Mouse (Mus musculus): Measurements from ENCODE around the gene Fam32a. TPM values are rescaled to one million over a fixed set of nuclear protein-coding genes. Genes with fewer than 3 reads are reported as not detected.

Gene Fam32a
- total RNA-seq, 1 experiment: 41.6 TPM

- in situ Hi-C loops (cut with MboI; ENCODE audit: low sequenced_read_pairs in 2 of 2, unreplicated experiment in 2 of 2): no loop called here
- H3K27ac ChIP-seq (ENCODE audit: insufficient read depth, low read depth, low read length, poor library complexity, severe bottlenecking): no peak overlapping the region
These were observed 10.9 kb upstream of the Fam32a start for GRCm38 (mm10) chr8:72208582-72208981.

GRCm38 (mm10) chr8:72210222-72210621 lies 9.3 kb upstream of the Fam32a start:
- no peak overlapping the region for H3K4me3 ChIP-seq (ENCODE audit: insufficient read depth in 1 of 2, low read depth in 1 of 2, low read length in 2 of 2, poor library complexity in 1 of 2, severe bottlenecking in 1 of 2)
- in situ Hi-C loops (cut with MboI; ENCODE audit: low sequenced_read_pairs in 2 of 2, unreplicated experiment in 2 of 2): no loop called here
- H3K27ac ChIP-seq (ENCODE audit: insufficient read depth, low read depth, low read length, poor library complexity, severe bottlenecking): no peak overlapping the region
- no peaks in the 10 kb centered on the region for H3K4me1 ChIP-seq (ENCODE audit: control insufficient read depth in 2 of 2, insufficient read depth in 2 of 2, low read length in 2 of 2, poor library complexity in 1 of 2)
- H3K9me3 ChIP-seq (ENCODE audit: control insufficient read depth, insufficient read depth, low read depth, low read length): no peaks in the 10 kb centered on the region
- no peak for DNase-seq (ENCODE audit: low read depth, low spot score)
- no peaks in the 10 kb centered on the region for H3K36me3 ChIP-seq (ENCODE audit: control insufficient read depth, insufficient read depth, low read length, poor library complexity, severe bottlenecking)
- TF ChIP-seq HCFC1 (IDR thresholded peaks at IDR 0.05; ENCODE audit: borderline replicate concordance, insufficient read depth, low read length) (no peak), CHD2 (IDR thresholded peaks at IDR 0.05; ENCODE audit: low read depth, low read length) (no peak), ZNF384 (IDR thresholded peaks at IDR 0.05; ENCODE audit: low read depth, low read length) (no peak), ZC3H11A (IDR thresholded peaks at IDR 0.05; ENCODE audit: borderline replicate concordance, low read depth, low read length) (no peak), MAFK (IDR thresholded peaks at IDR 0.05; ENCODE audit: insufficient read depth, low read depth, low read length) (no peak)
- no peak overlapping the region for H3K9ac ChIP-seq (ENCODE audit: insufficient read depth, low read depth, low read length, poor library complexity, severe bottlenecking)

More at GRCm38 (mm10) chr8:72208582-72208981, 10.9 kb upstream of the Fam32a start:
- H3K4me3 ChIP-seq (ENCODE audit: insufficient read depth in 1 of 2, low read depth in 1 of 2, low read length in 2 of 2, poor library complexity in 1 of 2, severe bottlenecking in 1 of 2): no peak overlapping the region
- TF ChIP-seq HCFC1 (IDR thresholded peaks at IDR 0.05; ENCODE audit: borderline replicate concordance, insufficient read depth, low read length) (no peak), ZNF384 (IDR thresholded peaks at IDR 0.05; ENCODE audit: low read depth, low read length) (no peak), MAFK (IDR thresholded peaks at IDR 0.05; ENCODE audit: insufficient read depth, low read depth, low read length) (no peak), ZC3H11A (IDR thresholded peaks at IDR 0.05; ENCODE audit: borderline replicate concordance, low read depth, low read length) (no peak), CHD2 (IDR thresholded peaks at IDR 0.05; ENCODE audit: low read depth, low read length) (no peak)
- DNase-seq (ENCODE audit: low read depth, low spot score): no peak
- H3K36me3 ChIP-seq (ENCODE audit: control insufficient read depth, insufficient read depth, low read length, poor library complexity, severe bottlenecking): no peaks in the 10 kb centered on the region
- H3K4me1 ChIP-seq (ENCODE audit: control insufficient read depth in 2 of 2, insufficient read depth in 2 of 2, low read length in 2 of 2, poor library complexity in 1 of 2): no peaks in the 10 kb centered on the region
- H3K9me3 ChIP-seq (ENCODE audit: control insufficient read depth, insufficient read depth, low read depth, low read length): no peaks in the 10 kb centered on the region
- no peak overlapping the region for H3K9ac ChIP-seq (ENCODE audit: insufficient read depth, low read depth, low read length, poor library complexity, severe bottlenecking)

GRCm38 (mm10) chr8:72210710-72211109 lies 8.8 kb upstream of the Fam32a start:
- no peaks in the 10 kb centered on the region for H3K36me3 ChIP-seq (ENCODE audit: control insufficient read depth, insufficient read depth, low read length, poor library complexity, severe bottlenecking)
- DNase-seq (ENCODE audit: low read depth, low spot score): no peak
- in situ Hi-C loops (cut with MboI; ENCODE audit: low sequenced_read_pairs in 2 of 2, unreplicated experiment in 2 of 2): no loop called here
- no peaks in the 10 kb centered on the region for H3K4me1 ChIP-seq (ENCODE audit: control insufficient read depth in 2 of 2, insufficient read depth in 2 of 2, low read length in 2 of 2, poor library complexity in 1 of 2)
- no peaks in the 10 kb centered on the region for H3K9me3 ChIP-seq (ENCODE audit: control insufficient read depth, insufficient read depth, low read depth, low read length)
- no peak overlapping the region for H3K27ac ChIP-seq (ENCODE audit: insufficient read depth, low read depth, low read length, poor library complexity, severe bottlenecking)
- no peak overlapping the region for H3K4me3 ChIP-seq (ENCODE audit: insufficient read depth in 1 of 2, low read depth in 1 of 2, low read length in 2 of 2, poor library complexity in 1 of 2, severe bottlenecking in 1 of 2)
- TF ChIP-seq ZC3H11A (IDR thresholded peaks at IDR 0.05; ENCODE audit: borderline replicate concordance, low read depth, low read length): no peak
- no peak for TF ChIP-seq CHD2 (IDR thresholded peaks at IDR 0.05; ENCODE audit: low read depth, low read length)
- no peak for TF ChIP-seq MAFK (IDR thresholded peaks at IDR 0.05; ENCODE audit: insufficient read depth, low read depth, low read length)
- TF ChIP-seq HCFC1 (IDR thresholded peaks at IDR 0.05; ENCODE audit: borderline replicate concordance, insufficient read depth, low read length): no peak
- no peak for TF ChIP-seq ZNF384 (IDR thresholded peaks at IDR 0.05; ENCODE audit: low read depth, low read length)
- H3K9ac ChIP-seq (ENCODE audit: insufficient read depth, low read depth, low read length, poor library complexity, severe bottlenecking): no peak overlapping the region

GRCm38 (mm10) chr8:72211846-72212245 lies 7.7 kb upstream of the Fam32a start:
- no peak for DNase-seq (ENCODE audit: low read depth, low spot score)
- no peak overlapping the region for H3K4me3 ChIP-seq (ENCODE audit: insufficient read depth in 1 of 2, low read depth in 1 of 2, low read length in 2 of 2, poor library complexity in 1 of 2, severe bottlenecking in 1 of 2)
- TF ChIP-seq CHD2 (IDR thresholded peaks at IDR 0.05; ENCODE audit: low read depth, low read length) (no peak), MAFK (IDR thresholded peaks at IDR 0.05; ENCODE audit: insufficient read depth, low read depth, low read length) (no peak), HCFC1 (IDR thresholded peaks at IDR 0.05; ENCODE audit: borderline replicate concordance, insufficient read depth, low read length) (no peak), ZNF384 (IDR thresholded peaks at IDR 0.05; ENCODE audit: low read depth, low read length) (no peak), ZC3H11A (IDR thresholded peaks at IDR 0.05; ENCODE audit: borderline replicate concordance, low read depth, low read length) (no peak)
- no peak overlapping the region for H3K27ac ChIP-seq (ENCODE audit: insufficient read depth, low read depth, low read length, poor library complexity, severe bottlenecking)
- no peak overlapping the region for H3K9ac ChIP-seq (ENCODE audit: insufficient read depth, low read depth, low read length, poor library complexity, severe bottlenecking)
- H3K9me3 ChIP-seq (ENCODE audit: control insufficient read depth, insufficient read depth, low read depth, low read length): no peaks in the 10 kb centered on the region
- H3K4me1 ChIP-seq (ENCODE audit: control insufficient read depth in 2 of 2, insufficient read depth in 2 of 2, low read length in 2 of 2, poor library complexity in 1 of 2): no peaks in the 10 kb centered on the region
- in situ Hi-C loops (cut with MboI; ENCODE audit: low sequenced_read_pairs in 2 of 2, unreplicated experiment in 2 of 2): no loop called here
- no peaks in the 10 kb centered on the region for H3K36me3 ChIP-seq (ENCODE audit: control insufficient read depth, insufficient read depth, low read length, poor library complexity, severe bottlenecking)

DNA sequence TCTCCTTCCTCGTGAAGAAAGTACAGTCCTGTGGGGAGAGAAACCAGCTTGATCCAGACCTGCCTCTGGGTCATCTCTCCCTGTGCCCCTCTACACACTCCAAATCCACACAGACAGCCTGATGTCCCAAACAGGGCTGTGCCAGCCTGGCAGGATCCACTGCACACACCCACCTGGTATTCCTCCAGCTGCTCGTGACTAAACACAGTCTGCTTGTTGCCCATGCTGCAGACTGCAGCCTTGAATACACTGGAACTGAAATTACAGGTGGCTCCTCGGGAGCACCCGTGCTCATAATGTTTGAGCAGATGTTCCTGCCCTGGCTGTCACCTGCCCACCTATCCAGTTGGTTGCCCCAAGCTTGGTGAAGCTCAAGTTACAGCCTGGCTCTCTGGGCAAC lies 6.8 kb upstream of the Fam32a start, which contains the start of gene Cib3:
TSS of gene Cib3 (minus strand) at position 87 of the 400 bp plus-strand sequence.
- Histone ChIP-seq H3K4me1 (ENCODE audit: control insufficient read depth in 2 of 2, insufficient read depth in 2 of 2, low read length in 2 of 2, poor library complexity in 1 of 2) (no peaks in the 10 kb centered on the region), H3K27ac (ENCODE audit: insufficient read depth, low read depth, low read length, poor library complexity, severe bottlenecking) (no peak within 1 kb of the TSS), H3K9me3 (ENCODE audit: control insufficient read depth, insufficient read depth, low read depth, low read length) (no peaks in the 10 kb centered on the region), H3K4me3 (ENCODE audit: insufficient read depth in 1 of 2, low read depth in 1 of 2, low read length in 2 of 2, poor library complexity in 1 of 2, severe bottlenecking in 1 of 2) (no peak within 1 kb of the TSS), H3K9ac (ENCODE audit: insufficient read depth, low read depth, low read length, poor library complexity, severe bottlenecking) (no peak within 1 kb of the TSS), H3K36me3 (ENCODE audit: control insufficient read depth, insufficient read depth, low read length, poor library complexity, severe bottlenecking) (no peaks in the 10 kb centered on the region)
- TF ChIP-seq ZNF384 (IDR thresholded peaks at IDR 0.05; ENCODE audit: low read depth, low read length) (no peak), ZC3H11A (IDR thresholded peaks at IDR 0.05; ENCODE audit: borderline replicate concordance, low read depth, low read length) (no peak), CHD2 (IDR thresholded peaks at IDR 0.05; ENCODE audit: low read depth, low read length) (no peak), HCFC1 (IDR thresholded peaks at IDR 0.05; ENCODE audit: borderline replicate concordance, insufficient read depth, low read length) (no peak)
- DNase-seq (ENCODE audit: low read depth, low spot score): no peak
- in situ Hi-C loops (cut with MboI; ENCODE audit: low sequenced_read_pairs in 2 of 2, unreplicated experiment in 2 of 2): no loop called here

Measured in ES-E14 (cell line).